Mouse (Mus musculus): ENCODE measurements around the gene Gm49325. TPM values are rescaled to one million over a fixed set of nuclear protein-coding genes. Genes with fewer than 3 reads are reported as not detected.

Gene Gm49325
- polyA plus RNA-seq (2014; fragmentation: Nextera tagmentation; extraction: Ambion mirVana) = 6.5 TPM in 1 of 2 replicates, not detected in the other

DNA sequence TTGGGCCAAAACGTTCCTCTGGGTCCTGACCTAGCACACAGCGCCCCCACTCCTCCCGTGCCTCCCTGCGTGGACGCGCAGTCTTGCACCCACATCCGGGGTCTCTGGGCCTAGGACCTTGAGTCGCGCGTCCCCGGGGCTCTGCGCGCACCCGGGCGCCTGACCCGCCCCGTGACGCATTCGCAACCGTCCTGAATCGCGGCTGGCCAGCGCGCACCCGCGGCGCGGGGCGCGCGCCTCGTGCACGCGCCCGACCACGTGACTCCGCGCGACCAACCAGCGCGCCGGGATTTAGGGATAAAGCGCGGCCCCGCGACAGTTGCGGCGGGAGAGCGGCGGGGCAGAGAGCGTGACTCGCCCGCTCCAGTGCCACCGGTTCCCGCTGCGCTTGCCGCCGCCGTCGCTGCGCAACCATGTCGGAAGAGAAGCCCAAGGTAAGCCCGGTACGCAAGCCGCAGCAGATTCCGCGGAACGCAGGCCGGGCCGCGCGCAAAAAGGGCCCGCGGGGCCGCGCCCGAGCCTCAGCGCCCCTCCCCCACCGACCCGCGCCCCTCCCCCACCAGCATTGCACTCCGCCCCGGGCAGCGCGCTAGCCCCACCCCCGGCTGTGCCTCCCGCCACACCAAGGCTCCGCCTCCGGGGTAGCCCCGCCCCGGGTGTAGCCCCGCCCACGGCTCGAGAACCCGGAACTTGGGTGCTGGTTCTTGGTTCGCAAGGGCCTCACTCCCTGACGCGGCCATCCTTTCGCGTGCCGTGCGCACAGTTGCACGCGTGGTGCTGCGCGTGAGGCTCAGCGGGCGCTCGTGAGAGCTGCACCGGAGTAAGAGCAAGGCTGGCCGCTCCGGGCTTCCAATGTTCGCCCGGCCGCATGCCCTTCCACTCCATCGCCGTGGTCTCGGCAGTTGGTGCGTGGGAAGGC, at the start of gene Gm49325, which contains the start of gene Sumo3:
Gene Gm49325, plus strand, starts transcription at position 290 of the 919 bp plus-strand sequence.
Gene Sumo3, plus strand, starts transcription at position 190 of the 919 bp plus-strand sequence.
- H3K4me1 ChIP-seq (ENCODE audit: control insufficient read depth, insufficient read depth, low read length) = peaks cover 12% of the 10 kb centered on the region
- H3K27me3 ChIP-seq (ENCODE audit: control insufficient read depth, insufficient read depth, low read length) = no peaks in the 10 kb centered on the region
- H3K9me3 ChIP-seq (ENCODE audit: control insufficient read depth, low read depth, low read length) = no peaks in the 10 kb centered on the region
- H3K36me3 ChIP-seq (ENCODE audit: control insufficient read depth, insufficient read depth, low read length) = peaks cover 15% of the 10 kb centered on the region
- WGBS = 2% methylated on average over 99 of the region's 119 CpGs
- peak within 1 kb of the TSS; percentile 55 for H3K4me3 ChIP-seq (ENCODE audit: low read depth, low read length)
- peak within 1 kb of the TSS; percentile 97 for H3K27ac ChIP-seq (ENCODE audit: low read length)
- peak within 1 kb of the TSS; percentile 55 for H3K9ac ChIP-seq (replicated peaks; ENCODE audit: low read depth, low read length)
- peak within 1 kb of the TSS; percentile 92 for H3K4me2 ChIP-seq (replicated peaks; ENCODE audit: low read depth, low read length)
- ATAC-seq (ENCODE audit: insufficient number of reproducible peaks, insufficient read depth, low FRiP score, low read depth) = peak; percentile 89

DNA sequence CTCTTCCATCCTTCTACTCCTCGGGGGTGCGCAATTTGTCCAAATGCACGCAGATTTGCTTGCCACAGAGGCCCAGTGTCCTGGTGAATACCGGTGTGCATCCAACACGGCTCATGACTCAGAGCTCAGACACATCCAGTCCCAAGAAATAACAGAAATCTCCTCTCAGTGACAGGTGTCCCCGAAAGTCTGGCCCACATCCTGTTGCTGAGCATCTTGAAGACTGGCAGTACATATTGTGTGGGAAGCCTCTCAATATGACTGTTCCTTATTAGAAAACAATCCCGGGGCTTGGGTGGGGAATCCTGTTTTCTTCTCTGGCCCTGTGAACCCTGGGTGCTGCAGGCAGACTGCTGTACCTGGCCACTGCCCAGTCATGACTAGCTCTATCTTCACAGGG, 49.4 kb upstream of the Gm49325 start:
- WGBS = 90% methylated on average over 7 of the region's 7 CpGs
- H3K9ac ChIP-seq (replicated peaks; ENCODE audit: low read depth, low read length) = no peak overlapping the region
- no peaks in the 10 kb centered on the region for H3K27me3 ChIP-seq (ENCODE audit: control insufficient read depth, insufficient read depth, low read length)
- H3K4me1 ChIP-seq (ENCODE audit: control insufficient read depth, insufficient read depth, low read length) = no peaks in the 10 kb centered on the region
- no peaks in the 10 kb centered on the region for H3K9me3 ChIP-seq (ENCODE audit: control insufficient read depth, low read depth, low read length)
- no peaks in the 10 kb centered on the region for H3K36me3 ChIP-seq (ENCODE audit: control insufficient read depth, insufficient read depth, low read length)
- no peak for ATAC-seq (ENCODE audit: insufficient number of reproducible peaks, insufficient read depth, low FRiP score, low read depth)
- no peak overlapping the region for H3K27ac ChIP-seq (ENCODE audit: low read length)
- no peak overlapping the region for H3K4me3 ChIP-seq (ENCODE audit: low read depth, low read length)
- H3K4me2 ChIP-seq (replicated peaks; ENCODE audit: low read depth, low read length) = no peak overlapping the region

DNA sequence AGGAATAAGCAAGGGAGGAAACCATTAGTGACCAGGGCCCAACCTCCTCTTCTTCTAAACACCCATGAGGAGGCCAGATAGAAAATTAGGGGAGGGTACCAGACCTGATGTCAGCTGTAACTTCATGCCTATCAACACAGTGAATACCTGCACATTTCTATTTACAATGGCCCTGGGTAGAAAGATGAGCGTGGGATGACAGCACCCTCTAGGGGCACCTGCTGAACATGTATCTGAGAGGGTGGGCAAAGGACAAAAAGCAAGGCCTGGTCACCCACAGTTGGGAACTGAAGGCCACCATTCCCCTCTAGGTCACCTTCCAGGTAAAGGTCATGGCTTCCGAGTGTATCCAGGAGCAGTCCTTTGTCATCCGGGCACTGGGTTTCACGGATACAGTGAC, 48.4 kb upstream of the Gm49325 start:
- no peak overlapping the region for H3K4me2 ChIP-seq (replicated peaks; ENCODE audit: low read depth, low read length)
- H3K27me3 ChIP-seq (ENCODE audit: control insufficient read depth, insufficient read depth, low read length) = no peaks in the 10 kb centered on the region
- no peak overlapping the region for H3K4me3 ChIP-seq (ENCODE audit: low read depth, low read length)
- no peak overlapping the region for H3K9ac ChIP-seq (replicated peaks; ENCODE audit: low read depth, low read length)
- H3K4me1 ChIP-seq (ENCODE audit: control insufficient read depth, insufficient read depth, low read length) = no peaks in the 10 kb centered on the region
- WGBS = 88% methylated on average over 4 of the region's 4 CpGs
- ATAC-seq (ENCODE audit: insufficient number of reproducible peaks, insufficient read depth, low FRiP score, low read depth) = no peak
- no peak overlapping the region for H3K27ac ChIP-seq (ENCODE audit: low read length)
- H3K36me3 ChIP-seq (ENCODE audit: control insufficient read depth, insufficient read depth, low read length) = no peaks in the 10 kb centered on the region
- H3K9me3 ChIP-seq (ENCODE audit: control insufficient read depth, low read depth, low read length) = no peaks in the 10 kb centered on the region

DNA sequence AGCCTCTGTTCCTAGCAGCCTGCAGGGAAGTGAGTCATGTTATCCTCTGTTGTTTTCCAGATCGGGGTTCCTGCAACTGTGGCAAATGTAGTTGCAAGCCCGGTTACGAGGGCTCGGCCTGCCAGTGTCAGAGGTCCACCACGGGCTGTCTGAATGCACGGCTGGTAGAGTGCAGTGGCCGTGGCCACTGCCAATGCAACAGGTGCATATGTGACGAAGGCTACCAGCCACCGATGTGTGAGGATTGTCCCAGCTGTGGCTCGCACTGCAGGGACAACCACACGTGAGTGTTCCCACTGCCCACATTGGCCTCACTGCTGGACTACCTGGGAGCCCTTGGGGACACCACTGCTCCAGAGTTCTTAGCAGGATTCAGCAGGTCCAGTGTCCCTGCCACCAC, 45.9 kb upstream of the Gm49325 start:
- Histone ChIP-seq H3K27ac (ENCODE audit: low read length) (no peak overlapping the region), H3K9ac (replicated peaks; ENCODE audit: low read depth, low read length) (no peak overlapping the region), H3K4me2 (replicated peaks; ENCODE audit: low read depth, low read length) (no peak overlapping the region), H3K36me3 (ENCODE audit: control insufficient read depth, insufficient read depth, low read length) (no peaks in the 10 kb centered on the region), H3K9me3 (ENCODE audit: control insufficient read depth, low read depth, low read length) (no peaks in the 10 kb centered on the region), H3K4me3 (ENCODE audit: low read depth, low read length) (no peak overlapping the region), H3K4me1 (ENCODE audit: control insufficient read depth, insufficient read depth, low read length) (no peaks in the 10 kb centered on the region), H3K27me3 (ENCODE audit: control insufficient read depth, insufficient read depth, low read length) (no peaks in the 10 kb centered on the region)
- 90% methylated on average over 11 of the region's 11 CpGs for WGBS
- no peak for ATAC-seq (ENCODE audit: insufficient number of reproducible peaks, insufficient read depth, low FRiP score, low read depth)

DNA sequence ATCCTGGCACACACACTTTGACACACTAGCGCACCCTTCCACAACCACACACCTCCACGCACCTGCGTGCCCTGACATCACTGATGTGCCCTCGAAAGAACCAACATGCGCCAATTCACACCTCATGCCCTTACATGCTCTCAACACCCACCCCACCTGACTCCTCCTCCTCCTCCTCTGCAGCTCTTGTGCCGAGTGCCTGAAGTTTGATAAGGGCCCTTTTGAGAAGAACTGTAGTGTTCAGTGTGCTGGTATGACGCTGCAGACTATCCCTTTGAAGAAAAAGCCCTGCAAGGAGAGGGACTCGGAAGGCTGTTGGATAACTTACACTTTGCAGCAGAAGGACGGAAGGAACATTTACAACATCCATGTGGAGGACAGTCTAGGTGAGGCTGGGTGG, 45.2 kb upstream of the Gm49325 start:
- H3K9ac ChIP-seq (replicated peaks; ENCODE audit: low read depth, low read length) = no peak overlapping the region
- H3K9me3 ChIP-seq (ENCODE audit: control insufficient read depth, low read depth, low read length) = no peaks in the 10 kb centered on the region
- WGBS = 81% methylated on average over 9 of the region's 9 CpGs
- no peaks in the 10 kb centered on the region for H3K36me3 ChIP-seq (ENCODE audit: control insufficient read depth, insufficient read depth, low read length)
- no peak overlapping the region for H3K4me3 ChIP-seq (ENCODE audit: low read depth, low read length)
- H3K4me1 ChIP-seq (ENCODE audit: control insufficient read depth, insufficient read depth, low read length) = 0 out of 2 replicates have a peak, but pooled peaks cover 3% of the 10 kb centered on the region
- H3K27ac ChIP-seq (ENCODE audit: low read length) = no peak overlapping the region
- no peak for ATAC-seq (ENCODE audit: insufficient number of reproducible peaks, insufficient read depth, low FRiP score, low read depth)
- no peak overlapping the region for H3K4me2 ChIP-seq (replicated peaks; ENCODE audit: low read depth, low read length)
- no peaks in the 10 kb centered on the region for H3K27me3 ChIP-seq (ENCODE audit: control insufficient read depth, insufficient read depth, low read length)

DNA sequence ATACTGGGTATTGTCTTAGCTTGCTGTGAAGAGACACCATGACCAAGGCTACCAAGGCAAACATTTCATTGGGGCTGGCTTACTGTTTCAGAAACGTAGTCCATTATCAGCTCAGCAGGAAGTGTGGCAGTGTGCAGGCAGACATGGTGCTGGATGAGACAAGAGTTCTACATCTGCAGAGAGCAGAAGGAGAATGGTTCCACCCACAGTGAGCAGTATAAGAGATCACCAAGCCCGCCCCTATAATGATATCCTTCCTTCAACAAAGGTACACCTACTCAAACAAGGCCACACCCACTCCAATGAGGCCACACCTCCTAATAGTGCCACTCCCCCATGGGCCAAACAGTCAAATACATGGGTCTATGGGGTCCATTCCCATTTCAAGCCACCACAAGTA, 44.5 kb upstream of the Gm49325 start:
- no peak overlapping the region for H3K27ac ChIP-seq (ENCODE audit: low read length)
- WGBS = 65% methylated on average over 2 of the region's 2 CpGs
- no peaks in the 10 kb centered on the region for H3K27me3 ChIP-seq (ENCODE audit: control insufficient read depth, insufficient read depth, low read length)
- no peak overlapping the region for H3K4me3 ChIP-seq (ENCODE audit: low read depth, low read length)
- H3K4me1 ChIP-seq (ENCODE audit: control insufficient read depth, insufficient read depth, low read length) = 0 out of 2 replicates have a peak, but pooled peaks cover 3% of the 10 kb centered on the region
- no peak overlapping the region for H3K9ac ChIP-seq (replicated peaks; ENCODE audit: low read depth, low read length)
- H3K36me3 ChIP-seq (ENCODE audit: control insufficient read depth, insufficient read depth, low read length) = no peaks in the 10 kb centered on the region
- no peak overlapping the region for H3K4me2 ChIP-seq (replicated peaks; ENCODE audit: low read depth, low read length)
- H3K9me3 ChIP-seq (ENCODE audit: control insufficient read depth, low read depth, low read length) = no peaks in the 10 kb centered on the region
- no peak for ATAC-seq (ENCODE audit: insufficient number of reproducible peaks, insufficient read depth, low FRiP score, low read depth)

DNA sequence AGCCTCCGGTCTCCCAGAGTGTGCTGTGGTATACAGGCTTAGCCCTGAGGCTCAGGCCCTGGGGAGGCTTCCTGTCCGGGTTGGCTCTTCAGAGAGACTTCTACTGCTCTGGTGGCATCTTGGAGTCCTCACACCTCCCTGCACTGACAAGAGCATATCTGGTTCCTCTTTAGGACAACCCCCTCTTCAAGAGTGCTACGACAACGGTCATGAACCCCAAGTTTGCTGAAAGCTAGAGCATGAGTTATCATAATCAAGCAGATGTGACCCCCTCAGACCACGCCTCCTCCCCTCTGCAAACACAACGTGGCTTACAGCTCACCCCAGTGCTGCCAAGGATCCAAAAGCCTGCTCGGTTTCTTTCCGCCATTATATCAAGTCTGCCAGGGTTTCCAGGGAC, 41.0 kb upstream of the Gm49325 start:
- Histone ChIP-seq H3K9me3 (ENCODE audit: control insufficient read depth, low read depth, low read length) (no peaks in the 10 kb centered on the region), H3K4me3 (ENCODE audit: low read depth, low read length) (no peak overlapping the region), H3K27me3 (ENCODE audit: control insufficient read depth, insufficient read depth, low read length) (no peaks in the 10 kb centered on the region), H3K36me3 (ENCODE audit: control insufficient read depth, insufficient read depth, low read length) (no peaks in the 10 kb centered on the region), H3K27ac (ENCODE audit: low read length) (no peak overlapping the region), H3K4me2 (replicated peaks; ENCODE audit: low read depth, low read length) (no peak overlapping the region), H3K9ac (replicated peaks; ENCODE audit: low read depth, low read length) (no peak overlapping the region), H3K4me1 (ENCODE audit: control insufficient read depth, insufficient read depth, low read length) (0 out of 2 replicates have a peak, but pooled peaks cover 3% of the 10 kb centered on the region)
- no peak for ATAC-seq (ENCODE audit: insufficient number of reproducible peaks, insufficient read depth, low FRiP score, low read depth)
- WGBS = 73% methylated on average over 8 of the region's 8 CpGs

DNA sequence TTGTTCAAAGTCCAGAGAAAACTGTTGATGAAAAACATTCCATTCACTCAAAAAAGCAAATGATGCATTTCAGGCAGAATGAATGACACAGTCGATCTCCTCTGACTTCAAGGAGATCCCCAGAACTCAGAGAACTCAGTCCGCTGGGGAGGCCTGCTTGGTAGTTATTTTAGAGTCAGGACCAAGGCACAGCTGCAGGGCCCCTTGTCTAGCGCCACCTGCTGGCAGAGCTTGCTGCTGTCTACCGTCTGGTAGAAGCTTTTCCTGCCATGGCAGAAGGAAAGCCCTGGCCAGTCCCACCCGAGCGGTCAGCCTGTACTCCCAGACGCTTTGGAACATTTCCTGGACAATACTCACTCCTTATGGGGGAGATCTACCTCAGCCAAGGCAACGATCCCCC, 39.3 kb upstream of the Gm49325 start:
- Histone ChIP-seq H3K36me3 (ENCODE audit: control insufficient read depth, insufficient read depth, low read length) (no peaks in the 10 kb centered on the region), H3K4me1 (ENCODE audit: control insufficient read depth, insufficient read depth, low read length) (0 out of 2 replicates have a peak, but pooled peaks cover 3% of the 10 kb centered on the region), H3K9ac (replicated peaks; ENCODE audit: low read depth, low read length) (no peak overlapping the region), H3K4me3 (ENCODE audit: low read depth, low read length) (no peak overlapping the region), H3K9me3 (ENCODE audit: control insufficient read depth, low read depth, low read length) (no peaks in the 10 kb centered on the region), H3K27ac (ENCODE audit: low read length) (peak overlapping the region; percentile 33; the same call in 1 of the 2 replicates), H3K4me2 (replicated peaks; ENCODE audit: low read depth, low read length) (no peak overlapping the region), H3K27me3 (ENCODE audit: control insufficient read depth, insufficient read depth, low read length) (no peaks in the 10 kb centered on the region)
- WGBS = 39% methylated on average over 8 of the region's 8 CpGs
- no peak for ATAC-seq (ENCODE audit: insufficient number of reproducible peaks, insufficient read depth, low FRiP score, low read depth)

All from stomach, embryonic 14.5 days (tissue).